Mouse (Mus musculus) G1E (cell line): ENCODE results near the gene Tlcd2. TPM values are rescaled to one million over a fixed set of nuclear protein-coding genes. Genes with fewer than 3 reads are reported as not detected.

Source experiments
- ATAC-seq: 2 replicates; pipeline ENCODE4 v1.8.0; 2016; ENCODE audit warnings: mild to moderate bottlenecking; ENCODE audit not compliant: insufficient number of reproducible peaks, poor library complexity, low FRiP score, severe bottlenecking; ENCODE audit errors: extremely low read depth
- DNase-seq: peaks from one replicate; pipeline ENCODE4 v3.0.0; 2012; ENCODE audit warnings: low spot score
- H3K27me3 ChIP-seq: 2 replicates; pipeline ENCODE4 v1.6.1; 2012; ENCODE audit warnings: mild to moderate bottlenecking, low read length, inconsistent platforms; ENCODE audit not compliant: insufficient read depth
- H3K36me3 ChIP-seq: replicated peaks from 2 replicates; pipeline ENCODE3; 2012; ENCODE audit warnings: mild to moderate bottlenecking, inconsistent platforms
- H3K4me1 ChIP-seq: 2 replicates; pipeline ENCODE4 v1.6.1; 2012; ENCODE audit warnings: low read depth, low read length, inconsistent platforms, mixed read lengths; ENCODE audit not compliant: insufficient read depth
- H3K4me3 ChIP-seq: 2 replicates; pipeline ENCODE4 v1.5.1; 2012; ENCODE audit warnings: low read depth, mild to moderate bottlenecking, inconsistent platforms, low read length, moderate library complexity, mixed read lengths
- H3K9me3 ChIP-seq: replicated peaks from 2 replicates; pipeline ENCODE4 v1.6.1; 2012; ENCODE audit warnings: inconsistent platforms
- CTCF ChIP-seq: IDR thresholded peaks from 2 replicates; pipeline ENCODE4 v1.5.1; 2012; ENCODE audit warnings: low read depth, low read length, inconsistent platforms, mixed read lengths
- GATA1 ChIP-seq: IDR thresholded peaks from 2 replicates; pipeline ENCODE4 v1.6.1; 2012; ENCODE audit warnings: borderline replicate concordance, low read length, inconsistent platforms, mixed read lengths
- GATA2 ChIP-seq: IDR thresholded peaks from 2 replicates; pipeline ENCODE4 v1.6.1; 2012; ENCODE audit warnings: low read depth, low read length, inconsistent platforms, borderline replicate concordance
- POLR2AphosphoS5 ChIP-seq: IDR thresholded peaks from 2 replicates; pipeline ENCODE4 v1.6.1; 2012; ENCODE audit warnings: low read depth, low read length, inconsistent platforms; ENCODE audit not compliant: insufficient replicate concordance
- TAL1 ChIP-seq: conservative IDR thresholded peaks from 2 replicates; pipeline ENCODE4 v1.6.1; 2012; ENCODE audit warnings: low read depth, low read length, inconsistent platforms, mixed read lengths
- polyA plus RNA-seq: library from polyadenylated mRNA; stranded (reverse); fragments of >175 nt; gene quantifications from 2 replicates; pipeline ENCODE4 v1.2.3, GENCODE M21; 2012
- total RNA-seq, 2 experiments: library from RNA; stranded (forward) in 1 of 2; stranded (reverse) in 1 of 2; fragments of 200-1000 nt in 1 of 2; fragments of >200 nt in 1 of 2; fragmentation: Nextera tagmentation in 1 of 2; gene quantifications; 2 replicates each; pipeline ENCODE4 v1.2.3; 2014 to 2017

Tlcd2 gene
- total and polyA plus RNA-seq, 3 experiments, result 1.8 TPM; not detected in 2

GRCm38 (mm10) chr11:75467512-75468215 is 6.1 kb downstream of the Tlcd2 start:
- H3K4me1 ChIP-seq, result peaks cover 27% of the 10 kb centered on the region

GRCm38 (mm10) chr11:75468410-75468809 is 6.9 kb downstream of the Tlcd2 start:
- Histone ChIP-seq H3K4me1 (peaks cover 27% of the 10 kb centered on the region), H3K9me3 (peaks cover 3% of the 10 kb centered on the region; the same call in 1 of the 2 replicates), H3K27me3 (peaks cover 12% of the 10 kb centered on the region; the same call in 1 of the 2 replicates), H3K4me3 (no peak overlapping the region), H3K36me3 (peaks cover 25% of the 10 kb centered on the region)
- TF ChIP-seq TAL1 (no peak), GATA1 (no peak), GATA2 (no peak), POLR2AphosphoS5 (no peak), CTCF (no peak)
- no peak for DNase-seq
- ATAC-seq, result no peak

More at GRCm38 (mm10) chr11:75467512-75468215, 6.1 kb downstream of the Tlcd2 start:
- no peak overlapping the region for H3K4me3 ChIP-seq
- TF ChIP-seq TAL1 (no peak), GATA1 (no peak), CTCF (no peak), GATA2 (no peak), POLR2AphosphoS5 (no peak)
- no peak for ATAC-seq
- no peak for DNase-seq
- H3K9me3 ChIP-seq, result peaks cover 3% of the 10 kb centered on the region; the same call in 1 of the 2 replicates
- H3K36me3 ChIP-seq, result peaks cover 25% of the 10 kb centered on the region
- peaks cover 9% of the 10 kb centered on the region; the same call in 1 of the 2 replicates for H3K27me3 ChIP-seq

GRCm38 (mm10) chr11:75469261-75469660 is 7.7 kb downstream of the Tlcd2 start:
- peaks cover 21% of the 10 kb centered on the region for H3K4me1 ChIP-seq
- peaks cover 3% of the 10 kb centered on the region; the same call in 1 of the 2 replicates for H3K9me3 ChIP-seq
- H3K36me3 ChIP-seq, result peaks cover 20% of the 10 kb centered on the region
- H3K27me3 ChIP-seq, result peaks cover 13% of the 10 kb centered on the region; the same call in 1 of the 2 replicates
- TF ChIP-seq TAL1 (no peak), GATA1 (no peak), POLR2AphosphoS5 (no peak), GATA2 (no peak), CTCF (no peak)
- no peak overlapping the region for H3K4me3 ChIP-seq
- DNase-seq, result no peak
- ATAC-seq, result no peak

- ATAC-seq (no peak), DNase-seq (no peak)
- Histone ChIP-seq H3K36me3 (peaks cover 6% of the 10 kb centered on the region), H3K4me1 (peaks cover 13% of the 10 kb centered on the region), H3K9me3 (peaks cover 3% of the 10 kb centered on the region; the same call in 1 of the 2 replicates), H3K4me3 (no peak overlapping the region), H3K27me3 (peaks cover 15% of the 10 kb centered on the region; the same call in 1 of the 2 replicates)
- TF ChIP-seq POLR2AphosphoS5 (no peak), TAL1 (no peak), CTCF (no peak), GATA2 (no peak), GATA1 (no peak)
Observed at GRCm38 (mm10) chr11:75470675-75471074, 9.2 kb downstream of the Tlcd2 start.

GRCm38 (mm10) chr11:75472469-75473081 is 11.1 kb downstream of the Tlcd2 start:
- no peaks in the 10 kb centered on the region for H3K36me3 ChIP-seq
- no peak for ATAC-seq
- peaks cover 21% of the 10 kb centered on the region for H3K27me3 ChIP-seq
- TF ChIP-seq POLR2AphosphoS5 (no peak), GATA1 (no peak), TAL1 (no peak), GATA2 (no peak), CTCF (no peak)
- no peak overlapping the region for H3K4me3 ChIP-seq
- no peaks in the 10 kb centered on the region for H3K9me3 ChIP-seq
- no peak for DNase-seq
- H3K4me1 ChIP-seq, result peaks cover 13% of the 10 kb centered on the region

- DNase-seq, result no peak
- peaks cover 13% of the 10 kb centered on the region for H3K4me1 ChIP-seq
- H3K36me3 ChIP-seq, result no peaks in the 10 kb centered on the region
- no peak for ATAC-seq
- H3K4me3 ChIP-seq, result no peak overlapping the region
- H3K9me3 ChIP-seq, result no peaks in the 10 kb centered on the region
- H3K27me3 ChIP-seq, result peaks cover 17% of the 10 kb centered on the region
- TF ChIP-seq TAL1, result no peak
- TF ChIP-seq CTCF, result no peak
- no peak for TF ChIP-seq POLR2AphosphoS5
- TF ChIP-seq GATA2, result no peak
- TF ChIP-seq GATA1, result no peak
Observed at GRCm38 (mm10) chr11:75473376-75473775, 11.9 kb downstream of the Tlcd2 start.
